Mouse (Mus musculus): ENCODE measurements around the gene Ogfod3. TPM values are rescaled to one million over a fixed set of nuclear protein-coding genes. Genes with fewer than 3 reads are reported as not detected.
A peak's percentile ranks its signal among the peaks of the same experiment; 100 is the strongest.

The Ogfod3 gene
- polyA plus RNA-seq, 1 experiment from 2014 or later = 31.3 TPM

DNA sequence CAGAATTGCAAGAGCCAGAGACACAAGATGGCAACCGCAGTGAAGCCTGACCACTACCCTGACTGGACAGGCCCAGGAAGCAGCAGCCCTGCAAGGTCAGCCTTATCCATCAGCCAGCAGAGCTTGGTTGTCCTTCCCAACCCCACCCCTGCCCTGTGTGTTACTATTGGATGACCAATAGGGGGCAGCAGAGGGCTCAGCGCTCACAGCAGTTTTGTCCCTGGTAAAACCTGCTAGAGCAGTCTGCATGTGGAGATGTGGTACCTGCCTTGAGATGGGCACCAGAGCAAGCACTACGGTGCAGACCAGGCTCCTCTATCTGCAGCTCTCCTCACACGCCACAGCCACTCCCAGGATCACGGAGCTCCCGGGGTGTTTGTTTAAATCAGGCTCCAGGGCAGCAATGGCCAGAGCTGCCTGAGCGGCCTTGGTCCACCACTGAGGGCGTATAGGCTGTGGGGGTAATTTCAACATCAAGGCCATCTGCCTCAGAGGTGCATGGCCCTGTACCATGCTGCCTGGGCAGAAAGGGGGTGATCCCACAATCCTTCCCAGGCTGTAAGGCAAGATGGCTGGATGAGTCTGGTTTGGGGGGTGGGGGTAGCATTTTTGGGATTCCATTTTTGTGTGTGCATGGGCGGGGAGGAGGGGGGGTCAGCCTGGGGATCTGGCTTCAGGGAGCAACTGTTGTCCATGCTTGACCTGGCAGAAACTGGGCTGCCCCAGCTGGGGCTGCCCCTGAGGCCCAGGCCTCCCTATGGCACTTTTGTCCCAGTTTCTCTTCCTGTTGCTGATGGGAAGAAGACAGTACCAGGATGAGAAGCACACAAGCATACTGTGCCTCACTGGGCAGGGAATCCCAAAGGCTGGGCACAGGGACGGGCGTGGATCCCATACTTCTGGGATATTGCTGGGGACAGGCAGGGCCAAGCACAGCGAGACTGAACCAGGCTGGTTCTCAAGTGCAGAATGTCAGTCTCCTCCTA is 27.9 kb downstream of the Ogfod3 start:
- Histone ChIP-seq H3K36me3 (ENCODE audit: control insufficient read depth, insufficient read depth, low read length) (peaks cover 5% of the 10 kb centered on the region; the same call in 1 of the 2 replicates), H3K27me3 (ENCODE audit: control insufficient read depth, insufficient read depth, low read length) (no peaks in the 10 kb centered on the region), H3K4me2 (replicated peaks; ENCODE audit: low read depth, low read length) (no peak overlapping the region), H3K27ac (ENCODE audit: low read depth, low read length) (no peak overlapping the region), H3K4me1 (ENCODE audit: control insufficient read depth, insufficient read depth, low read length) (no peaks in the 10 kb centered on the region), H3K9ac (ENCODE audit: low read depth, low read length) (no peak overlapping the region), H3K4me3 (ENCODE audit: low read length) (no peak overlapping the region), H3K9me3 (ENCODE audit: control insufficient read depth, low read length) (no peaks in the 10 kb centered on the region)
- 56% methylated on average over 12 of the region's 12 CpGs for WGBS
- peak; percentile 56 for ATAC-seq (ENCODE audit: low FRiP score, low TSS enrichment)

DNA sequence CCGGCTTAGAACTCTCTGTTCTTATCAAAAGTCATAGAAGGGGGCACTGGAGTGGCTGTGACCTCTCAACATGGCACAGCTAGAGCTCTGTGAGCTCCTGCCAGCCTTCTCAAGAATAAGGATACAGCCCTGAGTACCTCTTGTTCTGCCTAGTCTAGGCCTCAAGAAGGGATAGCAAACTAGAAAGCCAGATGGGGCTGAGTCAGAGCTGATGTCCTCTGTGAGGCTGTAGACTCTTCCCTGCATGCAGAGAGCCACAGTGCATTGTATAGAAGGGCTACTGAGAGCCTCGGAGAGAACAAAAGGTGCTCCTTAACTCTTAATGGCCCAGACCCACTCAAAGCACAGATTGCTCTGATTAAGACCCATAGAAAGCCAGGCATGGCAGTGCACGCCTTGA is 30.3 kb downstream of the Ogfod3 start:
- no peak for ATAC-seq (ENCODE audit: low FRiP score, low TSS enrichment)
- Histone ChIP-seq H3K9me3 (ENCODE audit: control insufficient read depth, low read length) (no peaks in the 10 kb centered on the region), H3K4me1 (ENCODE audit: control insufficient read depth, insufficient read depth, low read length) (no peaks in the 10 kb centered on the region), H3K4me3 (ENCODE audit: low read length) (no peak overlapping the region), H3K4me2 (replicated peaks; ENCODE audit: low read depth, low read length) (no peak overlapping the region), H3K9ac (ENCODE audit: low read depth, low read length) (no peak overlapping the region), H3K36me3 (ENCODE audit: control insufficient read depth, insufficient read depth, low read length) (no peaks in the 10 kb centered on the region; the same call in 1 of the 2 replicates), H3K27me3 (ENCODE audit: control insufficient read depth, insufficient read depth, low read length) (no peaks in the 10 kb centered on the region), H3K27ac (ENCODE audit: low read depth, low read length) (no peak overlapping the region)
- WGBS = 48% methylated on average over 3 of the region's 3 CpGs

DNA sequence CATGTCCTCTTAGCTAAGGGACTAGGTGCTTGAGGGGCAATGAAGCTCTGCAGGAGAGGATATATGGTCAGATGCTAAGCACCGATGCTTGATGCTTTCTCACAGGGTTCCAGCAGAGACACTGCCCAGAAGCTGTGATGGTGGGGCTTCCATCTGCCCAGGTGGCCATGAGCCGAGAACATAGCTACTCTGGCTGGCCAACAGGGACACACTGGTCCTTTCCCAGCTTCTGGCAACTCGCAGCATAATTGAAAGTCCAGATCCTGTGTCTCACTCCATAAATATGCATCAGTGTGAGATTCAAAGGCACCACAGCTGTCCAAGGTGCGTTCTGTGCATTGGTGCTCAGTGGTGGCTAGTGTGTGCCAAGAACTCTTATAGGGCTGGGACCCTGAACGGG is 31.3 kb downstream of the Ogfod3 start:
- ATAC-seq (ENCODE audit: low FRiP score, low TSS enrichment) = no peak
- H3K4me1 ChIP-seq (ENCODE audit: control insufficient read depth, insufficient read depth, low read length) = no peaks in the 10 kb centered on the region
- H3K4me3 ChIP-seq (ENCODE audit: low read length) = no peak overlapping the region
- H3K9ac ChIP-seq (ENCODE audit: low read depth, low read length) = no peak overlapping the region
- H3K27me3 ChIP-seq (ENCODE audit: control insufficient read depth, insufficient read depth, low read length) = no peaks in the 10 kb centered on the region
- no peaks in the 10 kb centered on the region for H3K9me3 ChIP-seq (ENCODE audit: control insufficient read depth, low read length)
- H3K4me2 ChIP-seq (replicated peaks; ENCODE audit: low read depth, low read length) = no peak overlapping the region
- no peak overlapping the region for H3K27ac ChIP-seq (ENCODE audit: low read depth, low read length)
- no peaks in the 10 kb centered on the region; the same call in 1 of the 2 replicates for H3K36me3 ChIP-seq (ENCODE audit: control insufficient read depth, insufficient read depth, low read length)
- WGBS = 82% methylated on average over 5 of the region's 5 CpGs

DNA sequence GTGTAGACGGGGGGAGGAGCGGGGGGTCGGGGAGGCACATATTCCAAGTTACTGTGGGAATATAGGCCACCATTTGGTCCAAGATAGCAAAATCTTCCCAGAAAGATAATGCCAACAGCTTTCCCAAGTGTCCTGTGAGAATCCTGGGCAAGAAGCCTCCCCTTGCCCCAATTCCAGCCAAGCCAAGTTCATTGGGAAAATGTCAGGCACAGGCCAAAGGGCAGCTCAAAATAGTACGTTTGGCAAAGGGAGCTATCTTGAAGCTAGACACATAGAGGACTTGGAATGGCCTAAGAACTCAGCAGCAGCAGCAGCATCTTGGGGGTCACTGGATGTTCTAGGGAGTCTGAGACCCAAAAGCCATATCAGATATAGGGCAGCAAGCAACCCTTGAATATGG is 40.8 kb downstream of the Ogfod3 start:
- 87% methylated on average over 4 of the region's 4 CpGs for WGBS
- H3K4me1 ChIP-seq (ENCODE audit: control insufficient read depth, insufficient read depth, low read length) = 0 out of 2 replicates have a peak, but pooled peaks cover 5% of the 10 kb centered on the region
- H3K4me3 ChIP-seq (ENCODE audit: low read length) = no peak overlapping the region
- no peaks in the 10 kb centered on the region for H3K9me3 ChIP-seq (ENCODE audit: control insufficient read depth, low read length)
- no peaks in the 10 kb centered on the region for H3K36me3 ChIP-seq (ENCODE audit: control insufficient read depth, insufficient read depth, low read length)
- H3K27ac ChIP-seq (ENCODE audit: low read depth, low read length) = no peak overlapping the region
- H3K27me3 ChIP-seq (ENCODE audit: control insufficient read depth, insufficient read depth, low read length) = no peaks in the 10 kb centered on the region
- no peak for ATAC-seq (ENCODE audit: low FRiP score, low TSS enrichment)
- no peak overlapping the region for H3K9ac ChIP-seq (ENCODE audit: low read depth, low read length)
- H3K4me2 ChIP-seq (replicated peaks; ENCODE audit: low read depth, low read length) = no peak overlapping the region

DNA sequence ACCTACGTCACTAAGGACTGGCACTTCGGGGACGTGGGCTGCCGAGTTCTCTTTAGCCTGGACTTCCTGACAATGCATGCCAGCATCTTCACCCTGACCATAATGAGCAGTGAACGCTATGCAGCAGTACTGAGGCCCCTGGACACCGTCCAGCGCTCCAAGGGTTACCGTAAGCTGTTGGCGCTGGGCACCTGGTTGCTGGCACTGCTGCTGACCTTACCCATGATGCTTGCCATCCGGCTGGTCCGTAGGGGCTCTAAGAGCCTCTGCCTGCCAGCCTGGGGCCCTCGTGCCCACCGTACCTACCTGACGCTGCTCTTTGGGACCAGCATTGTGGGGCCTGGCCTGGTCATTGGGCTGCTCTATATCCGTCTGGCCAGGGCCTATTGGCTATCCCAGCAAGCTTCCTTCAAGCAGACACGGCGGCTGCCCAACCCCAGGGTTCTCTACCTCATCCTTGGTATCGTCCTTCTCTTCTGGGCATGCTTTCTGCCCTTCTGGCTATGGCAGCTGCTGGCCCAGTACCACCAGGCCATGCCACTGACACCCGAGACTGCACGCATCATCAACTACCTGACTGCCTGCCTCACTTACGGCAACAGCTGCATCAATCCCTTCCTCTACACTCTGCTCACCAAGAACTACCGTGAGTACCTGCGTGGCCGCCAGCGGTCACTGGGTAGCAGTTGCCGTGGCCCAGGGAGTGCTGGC is 43.7 kb downstream of the Ogfod3 start:
- Histone ChIP-seq H3K27ac (ENCODE audit: low read depth, low read length) (no peak overlapping the region), H3K4me1 (ENCODE audit: control insufficient read depth, insufficient read depth, low read length) (peaks cover 11% of the 10 kb centered on the region; the same call in 1 of the 2 replicates)
- WGBS = 75% methylated on average over 26 of the region's 26 CpGs

DNA sequence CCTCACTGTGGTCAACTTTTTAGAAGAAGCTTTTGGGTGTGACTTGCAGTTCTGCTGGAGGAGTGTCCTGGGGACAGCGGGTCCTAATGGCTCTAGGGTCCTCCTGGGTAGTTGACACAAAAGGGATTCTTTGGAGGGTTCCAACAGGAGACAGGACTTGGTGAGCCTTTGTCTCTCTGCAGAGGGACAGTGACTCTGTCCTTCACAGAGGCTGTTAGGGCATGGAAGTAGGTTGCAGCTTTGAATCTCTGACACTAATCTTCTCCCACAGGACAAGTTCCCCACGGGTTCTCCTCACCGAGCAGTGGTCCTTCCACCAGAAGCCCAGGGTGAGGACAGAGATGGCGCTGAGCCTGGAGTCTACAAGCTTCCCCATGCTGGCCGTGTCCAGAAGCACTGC is 44.5 kb downstream of the Ogfod3 start, which contains the start of gene Uts2r:
Uts2r (plus strand) TSS at position 301 of the 400 bp plus-strand sequence.
- Histone ChIP-seq H3K27ac (ENCODE audit: low read depth, low read length) (no peak within 1 kb of the TSS), H3K36me3 (ENCODE audit: control insufficient read depth, insufficient read depth, low read length) (no peaks in the 10 kb centered on the region), H3K4me3 (ENCODE audit: low read length) (no peak within 1 kb of the TSS), H3K4me2 (replicated peaks; ENCODE audit: low read depth, low read length) (no peak within 1 kb of the TSS), H3K4me1 (ENCODE audit: control insufficient read depth, insufficient read depth, low read length) (peaks cover 11% of the 10 kb centered on the region; the same call in 1 of the 2 replicates), H3K9me3 (ENCODE audit: control insufficient read depth, low read length) (no peaks in the 10 kb centered on the region), H3K9ac (ENCODE audit: low read depth, low read length) (no peak within 1 kb of the TSS), H3K27me3 (ENCODE audit: control insufficient read depth, insufficient read depth, low read length) (peaks cover 28% of the 10 kb centered on the region)
- no peak for ATAC-seq (ENCODE audit: low FRiP score, low TSS enrichment)
- WGBS = 92% methylated on average over 5 of the region's 5 CpGs

More for the DNA sequence above, 43.7 kb downstream of the Ogfod3 start:
- ATAC-seq (ENCODE audit: low FRiP score, low TSS enrichment) = peak; percentile 58
- Histone ChIP-seq H3K4me3 (ENCODE audit: low read length) (no peak overlapping the region), H3K36me3 (ENCODE audit: control insufficient read depth, insufficient read depth, low read length) (no peaks in the 10 kb centered on the region), H3K4me2 (replicated peaks; ENCODE audit: low read depth, low read length) (no peak overlapping the region), H3K9me3 (ENCODE audit: control insufficient read depth, low read length) (no peaks in the 10 kb centered on the region), H3K9ac (ENCODE audit: low read depth, low read length) (no peak overlapping the region), H3K27me3 (ENCODE audit: control insufficient read depth, insufficient read depth, low read length) (peaks cover 19% of the 10 kb centered on the region)

DNA sequence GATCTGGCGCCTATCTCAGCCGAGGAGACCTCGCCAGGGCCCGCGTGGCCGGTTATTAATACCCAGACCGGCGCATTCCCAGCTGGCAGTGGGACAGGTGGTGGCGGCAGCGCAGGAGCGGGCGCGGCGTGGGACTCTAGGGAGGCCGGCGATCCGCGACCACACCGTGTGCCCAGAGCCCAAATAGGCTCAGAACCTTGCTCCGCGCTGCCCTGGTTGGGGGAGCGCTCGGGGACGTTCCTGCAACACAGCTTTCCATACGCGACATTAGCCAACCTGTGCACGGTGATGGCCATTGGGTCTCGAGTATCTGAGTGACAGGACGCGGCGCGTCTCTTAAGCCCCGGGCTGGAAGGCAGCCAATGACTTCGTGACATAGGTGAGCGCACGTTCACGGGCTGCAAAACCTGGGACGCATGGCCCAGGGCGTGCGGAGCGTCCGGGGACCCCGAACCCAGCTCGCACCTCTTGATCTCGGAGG is 48.1 kb downstream of the Ogfod3 start:
- 1% methylated on average over 45 of the region's 45 CpGs for WGBS
- peaks cover 34% of the 10 kb centered on the region for H3K27me3 ChIP-seq (ENCODE audit: control insufficient read depth, insufficient read depth, low read length)
- peak overlapping the region; percentile 40 for H3K4me3 ChIP-seq (ENCODE audit: low read length)

DNA sequence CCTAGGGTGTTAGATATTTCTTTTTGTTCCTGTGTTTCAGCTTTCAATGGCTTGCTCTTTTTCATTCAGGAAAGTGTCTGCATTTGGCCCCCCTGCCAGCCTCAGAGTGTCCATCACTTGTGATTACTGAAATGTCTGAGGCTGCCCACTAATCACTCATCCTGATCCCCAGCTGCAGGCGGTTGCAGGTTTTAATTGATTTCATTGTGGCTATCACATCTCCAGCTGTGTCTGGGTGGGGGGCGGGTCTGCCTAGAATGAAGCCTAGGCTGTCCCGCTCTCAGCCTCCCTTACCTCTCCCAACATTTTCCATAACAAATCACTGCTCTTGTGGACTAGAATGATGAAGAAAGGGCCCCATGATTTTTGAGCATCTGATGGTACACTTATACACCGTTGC is 50.3 kb downstream of the Ogfod3 start:
- H3K27ac ChIP-seq (ENCODE audit: low read depth, low read length) = no peak overlapping the region
- H3K27me3 ChIP-seq (ENCODE audit: control insufficient read depth, insufficient read depth, low read length) = peaks cover 34% of the 10 kb centered on the region
- peaks cover 6% of the 10 kb centered on the region; the same call in 1 of the 2 replicates for H3K4me1 ChIP-seq (ENCODE audit: control insufficient read depth, insufficient read depth, low read length)
- no peak for ATAC-seq (ENCODE audit: low FRiP score, low TSS enrichment)
- no peak overlapping the region for H3K4me2 ChIP-seq (replicated peaks; ENCODE audit: low read depth, low read length)
- 49% methylated on average over 4 of the region's 4 CpGs for WGBS
- no peaks in the 10 kb centered on the region for H3K36me3 ChIP-seq (ENCODE audit: control insufficient read depth, insufficient read depth, low read length)
- H3K9ac ChIP-seq (ENCODE audit: low read depth, low read length) = no peak overlapping the region
- H3K4me3 ChIP-seq (ENCODE audit: low read length) = no peak overlapping the region
- no peaks in the 10 kb centered on the region for H3K9me3 ChIP-seq (ENCODE audit: control insufficient read depth, low read length)

More for the DNA sequence above, 48.1 kb downstream of the Ogfod3 start:
- Histone ChIP-seq H3K4me1 (ENCODE audit: control insufficient read depth, insufficient read depth, low read length) (peaks cover 9% of the 10 kb centered on the region; the same call in 1 of the 2 replicates), H3K27ac (ENCODE audit: low read depth, low read length) (no peak overlapping the region), H3K36me3 (ENCODE audit: control insufficient read depth, insufficient read depth, low read length) (no peaks in the 10 kb centered on the region), H3K9ac (ENCODE audit: low read depth, low read length) (peak overlapping the region; percentile 24; the same call in 1 of the 2 replicates), H3K4me2 (replicated peaks; ENCODE audit: low read depth, low read length) (peak overlapping the region; percentile 74), H3K9me3 (ENCODE audit: control insufficient read depth, low read length) (no peaks in the 10 kb centered on the region)
- ATAC-seq (ENCODE audit: low FRiP score, low TSS enrichment) = no peak; the same call in 1 of the 2 replicates
